Mouse (Mus musculus): ENCODE measurements around the gene Fam187b. TPM values are rescaled to one million over a fixed set of nuclear protein-coding genes. Genes with fewer than 3 reads are reported as not detected.

Gene Fam187b
- polyA plus RNA-seq, 1 experiment = not detected

- no peak for TF ChIP-seq USF1 (IDR thresholded peaks at IDR 0.05; ENCODE audit: low read depth)
- no peak for TF ChIP-seq MAX (IDR thresholded peaks at IDR 0.05)
- no peak for TF ChIP-seq FOSL1 (IDR thresholded peaks at IDR 0.05; ENCODE audit: insufficient read depth, low read length, poor library complexity, severe bottlenecking)
- TF ChIP-seq MYOD1 (IDR thresholded peaks at IDR 0.05; ENCODE audit: control insufficient read depth, insufficient read length, low read depth) = no peak
- no peak for TF ChIP-seq CTCF (IDR thresholded peaks at IDR 0.05; ENCODE audit: control insufficient read depth, insufficient read depth, insufficient read length)
- TF ChIP-seq MYOG (IDR thresholded peaks at IDR 0.05; ENCODE audit: control insufficient read depth, extremely low read depth, insufficient read length) = no peak
- no peak for TF ChIP-seq CEBPB (IDR thresholded peaks at IDR 0.05; ENCODE audit: low read depth)
- Histone ChIP-seq H3K4me3 (ENCODE audit: insufficient read depth, poor library complexity, severe bottlenecking) (peak overlapping the region; percentile 60), H3K36me3 (ENCODE audit: control insufficient read depth, insufficient read depth) (peaks cover 21% of the 10 kb centered on the region), H3K79me3 (ENCODE audit: low read depth) (peaks cover 3% of the 10 kb centered on the region), H3K79me2 (ENCODE audit: control insufficient read depth, insufficient read depth) (peaks cover 28% of the 10 kb centered on the region), H3ac (ENCODE audit: control insufficient read depth, insufficient read length, low read depth) (peak overlapping the region; percentile 95), H3K27me3 (ENCODE audit: control insufficient read depth, insufficient read depth, insufficient read length) (no peaks in the 10 kb centered on the region)
Observed at GRCm38 (mm10) chr7:30957367-30957783, 16.2 kb upstream of the Fam187b start.

DNA sequence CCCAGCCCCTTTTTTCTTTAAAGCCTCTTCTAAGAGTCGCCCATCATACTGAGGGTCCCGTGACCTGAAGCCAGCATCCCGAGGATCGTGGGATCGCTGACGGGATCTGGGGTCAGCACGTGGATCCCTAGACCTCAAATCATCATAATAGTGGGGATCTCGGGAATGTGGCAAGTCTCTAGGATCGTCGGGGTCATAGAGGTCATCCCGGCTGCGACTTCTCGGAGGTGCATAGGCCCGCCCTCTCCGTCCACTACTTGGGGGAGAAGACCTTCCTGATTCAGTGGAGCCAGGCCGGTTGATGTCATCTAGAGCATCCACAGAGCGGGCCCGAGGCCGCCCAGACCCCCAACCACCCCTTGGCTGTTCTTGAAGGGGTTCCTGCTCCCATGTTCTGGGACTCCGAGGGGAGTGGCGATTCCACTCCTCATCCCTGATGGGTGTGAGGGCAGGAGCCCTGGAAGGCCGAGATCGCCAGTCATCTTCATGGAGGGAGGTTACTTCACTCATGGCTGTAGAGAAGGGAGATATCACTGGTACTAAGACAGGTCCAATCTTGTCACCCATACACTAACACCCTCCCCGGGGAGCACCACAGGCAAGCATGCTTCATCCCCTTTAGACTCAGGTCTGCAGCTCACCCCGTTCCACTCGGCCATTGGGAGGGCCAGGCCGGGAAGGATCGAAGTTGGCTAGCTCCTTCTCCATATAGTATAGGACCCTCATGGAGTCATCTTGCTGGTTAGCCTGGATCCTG lies 15.3 kb upstream of the Fam187b start:
- H3K4me3 ChIP-seq (ENCODE audit: insufficient read depth, poor library complexity, severe bottlenecking) = peak overlapping the region; percentile 60
- peaks cover 28% of the 10 kb centered on the region for H3K79me2 ChIP-seq (ENCODE audit: control insufficient read depth, insufficient read depth)
- TF ChIP-seq FOSL1 (IDR thresholded peaks at IDR 0.05; ENCODE audit: insufficient read depth, low read length, poor library complexity, severe bottlenecking) (no peak), CTCF (IDR thresholded peaks at IDR 0.05; ENCODE audit: control insufficient read depth, insufficient read depth, insufficient read length) (no peak), MYOG (IDR thresholded peaks at IDR 0.05; ENCODE audit: control insufficient read depth, extremely low read depth, insufficient read length) (no peak), MYOD1 (IDR thresholded peaks at IDR 0.05; ENCODE audit: control insufficient read depth, insufficient read length, low read depth) (no peak), USF1 (IDR thresholded peaks at IDR 0.05; ENCODE audit: low read depth) (no peak), CEBPB (IDR thresholded peaks at IDR 0.05; ENCODE audit: low read depth) (no peak), MAX (IDR thresholded peaks at IDR 0.05) (no peak)
- H3ac ChIP-seq (ENCODE audit: control insufficient read depth, insufficient read length, low read depth) = peak overlapping the region; percentile 72
- H3K27me3 ChIP-seq (ENCODE audit: control insufficient read depth, insufficient read depth, insufficient read length) = no peaks in the 10 kb centered on the region
- H3K79me3 ChIP-seq (ENCODE audit: low read depth) = peaks cover 3% of the 10 kb centered on the region
- peaks cover 20% of the 10 kb centered on the region for H3K36me3 ChIP-seq (ENCODE audit: control insufficient read depth, insufficient read depth)

GRCm38 (mm10) chr7:30958866-30959487 lies 14.6 kb upstream of the Fam187b start:
- H3K27me3 ChIP-seq (ENCODE audit: control insufficient read depth, insufficient read depth, insufficient read length) = no peaks in the 10 kb centered on the region
- H3K79me3 ChIP-seq (ENCODE audit: low read depth) = peaks cover 3% of the 10 kb centered on the region
- TF ChIP-seq CTCF (IDR thresholded peaks at IDR 0.05; ENCODE audit: control insufficient read depth, insufficient read depth, insufficient read length) = no peak
- no peak overlapping the region for H3ac ChIP-seq (ENCODE audit: control insufficient read depth, insufficient read length, low read depth)
- peaks cover 13% of the 10 kb centered on the region for H3K36me3 ChIP-seq (ENCODE audit: control insufficient read depth, insufficient read depth)
- no peak overlapping the region for H3K4me3 ChIP-seq (ENCODE audit: insufficient read depth, poor library complexity, severe bottlenecking)
- H3K79me2 ChIP-seq (ENCODE audit: control insufficient read depth, insufficient read depth) = peaks cover 28% of the 10 kb centered on the region

DNA sequence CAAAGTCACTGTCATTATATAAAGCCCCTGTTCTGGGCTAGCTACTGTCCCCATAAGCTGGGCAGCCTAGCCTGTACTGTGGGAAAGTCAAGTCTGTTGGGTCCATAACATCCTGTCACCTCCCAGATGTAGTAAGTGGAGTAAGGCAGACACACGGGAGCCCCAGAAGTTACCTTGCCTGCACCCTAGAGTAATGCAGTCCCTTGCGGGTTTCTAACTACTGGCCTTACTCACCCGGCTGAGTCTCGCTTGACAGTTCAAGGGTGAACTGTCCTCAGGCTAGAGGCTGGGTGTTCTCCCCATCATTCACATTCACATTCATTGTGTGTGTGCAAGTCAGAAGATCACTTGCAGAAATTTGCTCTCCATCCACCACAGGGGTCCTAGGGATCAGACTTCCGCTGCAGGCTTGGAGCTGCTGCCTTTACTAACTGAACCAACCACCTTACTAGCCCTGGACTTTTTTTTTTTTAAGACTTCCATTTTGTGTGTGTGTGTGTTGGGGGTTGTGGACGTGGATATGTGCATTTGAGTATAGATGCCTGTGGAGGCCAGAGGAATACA lies 13.7 kb upstream of the Fam187b start:
- Histone ChIP-seq H3K36me3 (ENCODE audit: control insufficient read depth, insufficient read depth) (peaks cover 6% of the 10 kb centered on the region), H3K27me3 (ENCODE audit: control insufficient read depth, insufficient read depth, insufficient read length) (no peaks in the 10 kb centered on the region), H3ac (ENCODE audit: control insufficient read depth, insufficient read length, low read depth) (no peak overlapping the region), H3K79me2 (ENCODE audit: control insufficient read depth, insufficient read depth) (peaks cover 22% of the 10 kb centered on the region), H3K4me3 (ENCODE audit: insufficient read depth, poor library complexity, severe bottlenecking) (no peak overlapping the region), H3K79me3 (ENCODE audit: low read depth) (peaks cover 3% of the 10 kb centered on the region)
- no peak for TF ChIP-seq MYOD1 (IDR thresholded peaks at IDR 0.05; ENCODE audit: control insufficient read depth, insufficient read length, low read depth)
- no peak for TF ChIP-seq CTCF (IDR thresholded peaks at IDR 0.05; ENCODE audit: control insufficient read depth, insufficient read depth, insufficient read length)
- no peak for TF ChIP-seq MAX (IDR thresholded peaks at IDR 0.05)
- TF ChIP-seq CEBPB (IDR thresholded peaks at IDR 0.05; ENCODE audit: low read depth) = no peak
- TF ChIP-seq FOSL1 (IDR thresholded peaks at IDR 0.05; ENCODE audit: insufficient read depth, low read length, poor library complexity, severe bottlenecking) = no peak
- no peak for TF ChIP-seq MYOG (IDR thresholded peaks at IDR 0.05; ENCODE audit: control insufficient read depth, extremely low read depth, insufficient read length)
- TF ChIP-seq USF1 (IDR thresholded peaks at IDR 0.05; ENCODE audit: low read depth) = no peak

GRCm38 (mm10) chr7:30962862-30963261 lies 10.7 kb upstream of the Fam187b start:
- TF ChIP-seq USF1 (IDR thresholded peaks at IDR 0.05; ENCODE audit: low read depth) = no peak
- no peak for TF ChIP-seq MAX (IDR thresholded peaks at IDR 0.05)
- TF ChIP-seq CEBPB (IDR thresholded peaks at IDR 0.05; ENCODE audit: low read depth) = no peak
- no peak for TF ChIP-seq MYOG (IDR thresholded peaks at IDR 0.05; ENCODE audit: control insufficient read depth, extremely low read depth, insufficient read length)
- no peak for TF ChIP-seq FOSL1 (IDR thresholded peaks at IDR 0.05; ENCODE audit: insufficient read depth, low read length, poor library complexity, severe bottlenecking)
- TF ChIP-seq MYOD1 (IDR thresholded peaks at IDR 0.05; ENCODE audit: control insufficient read depth, insufficient read length, low read depth) = no peak
- no peak for TF ChIP-seq CTCF (IDR thresholded peaks at IDR 0.05; ENCODE audit: control insufficient read depth, insufficient read depth, insufficient read length)
- H3K79me3 ChIP-seq (ENCODE audit: low read depth) = no peaks in the 10 kb centered on the region
- no peaks in the 10 kb centered on the region for H3K36me3 ChIP-seq (ENCODE audit: control insufficient read depth, insufficient read depth)
- peaks cover 8% of the 10 kb centered on the region for H3K79me2 ChIP-seq (ENCODE audit: control insufficient read depth, insufficient read depth)
- H3K27me3 ChIP-seq (ENCODE audit: control insufficient read depth, insufficient read depth, insufficient read length) = no peaks in the 10 kb centered on the region
- no peak overlapping the region for H3ac ChIP-seq (ENCODE audit: control insufficient read depth, insufficient read length, low read depth)
- H3K4me3 ChIP-seq (ENCODE audit: insufficient read depth, poor library complexity, severe bottlenecking) = no peak overlapping the region

Data from C2C12 (cell line).